Mouse (Mus musculus): ENCODE results near the gene Tmem145. TPM values are rescaled to one million over a fixed set of nuclear protein-coding genes. Genes with fewer than 3 reads are reported as not detected.

Gene Tmem145
- polyA plus RNA-seq, 1 experiment: 0.35 TPM

DNA sequence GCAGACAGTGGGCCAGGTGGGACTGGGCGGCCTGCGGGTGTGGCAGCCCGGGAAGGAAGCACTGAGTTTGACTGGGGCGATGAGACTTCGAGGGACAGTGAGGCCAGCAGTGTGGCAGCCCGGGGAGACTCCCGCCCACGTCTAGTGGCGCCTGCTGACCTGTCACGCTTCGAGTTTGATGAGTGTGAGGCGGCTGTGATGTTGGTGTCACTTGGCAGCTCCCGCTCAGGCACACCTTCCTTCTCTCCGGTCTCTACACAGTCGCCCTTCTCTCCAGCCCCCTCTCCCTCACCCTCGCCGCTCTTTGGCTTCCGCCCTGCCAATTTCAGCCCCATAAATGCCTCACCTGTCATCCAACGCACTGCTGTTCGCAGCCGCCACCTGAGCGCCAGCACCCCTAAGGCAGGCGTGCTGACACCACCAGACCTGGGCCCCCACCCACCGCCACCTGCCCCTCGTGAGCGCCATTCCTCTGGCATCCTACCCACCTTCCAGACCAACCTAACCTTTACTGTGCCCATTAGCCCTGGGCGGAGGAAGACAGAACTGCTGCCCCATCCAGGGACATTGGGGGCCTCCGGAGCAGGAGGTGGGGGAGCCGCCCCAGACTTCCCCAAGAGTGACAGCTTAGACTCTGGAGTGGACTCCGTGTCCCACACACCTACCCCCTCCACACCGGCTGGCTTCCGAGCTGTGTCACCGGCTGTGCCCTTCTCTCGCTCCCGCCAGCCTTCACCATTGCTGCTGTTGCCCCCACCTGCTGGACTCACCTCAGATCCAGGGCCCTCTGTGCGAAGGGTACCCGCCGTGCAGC is 33.3 kb upstream of the Tmem145 start:
- H3K4me1 ChIP-seq (ENCODE audit: control insufficient read depth, insufficient read depth, insufficient read length, low read length): peaks cover 24% of the 10 kb centered on the region

DNA sequence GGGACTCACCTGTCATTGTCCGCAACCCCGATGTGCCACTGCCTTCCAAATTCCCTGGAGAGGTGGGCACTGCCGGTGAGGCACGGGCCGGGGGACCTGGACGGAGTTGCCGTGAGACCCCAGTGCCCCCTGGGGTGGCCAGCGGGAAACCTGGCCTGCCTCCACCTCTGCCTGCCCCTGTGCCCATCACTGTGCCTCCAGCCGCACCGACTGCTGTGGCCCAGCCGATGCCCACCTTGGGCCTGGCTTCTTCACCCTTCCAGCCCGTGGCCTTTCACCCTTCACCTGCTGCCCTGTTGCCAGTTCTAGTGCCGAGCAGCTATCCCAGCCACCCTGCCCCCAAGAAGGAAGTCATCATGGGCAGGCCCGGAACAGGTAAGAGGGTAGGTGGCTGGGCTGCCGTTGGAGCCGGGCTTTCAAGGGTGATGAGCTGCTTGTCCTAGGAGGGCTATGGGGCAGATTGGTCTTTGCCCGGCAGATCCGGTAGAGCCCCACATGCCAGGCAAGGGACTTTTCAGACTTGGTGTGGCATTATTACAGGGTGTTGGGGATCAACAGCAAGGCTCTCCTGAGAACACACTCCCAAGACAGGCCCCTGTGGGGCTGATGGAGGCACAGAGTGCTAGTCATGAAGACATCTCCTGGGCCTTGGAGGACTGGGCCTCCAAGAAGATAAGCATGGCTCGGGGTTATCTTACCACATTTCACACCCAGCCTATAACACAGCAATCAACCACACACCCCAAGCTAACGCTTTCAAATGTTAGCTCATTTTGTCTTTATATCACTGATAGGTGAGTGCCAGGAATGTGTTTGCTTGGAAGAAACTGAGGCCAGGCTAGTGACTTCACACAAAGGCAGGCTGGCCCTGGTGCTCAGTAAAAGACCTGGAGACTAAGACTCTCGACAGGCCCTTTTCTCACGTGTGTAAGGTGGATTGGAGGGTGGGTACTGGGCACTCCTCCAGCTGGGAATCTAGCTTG is 32.4 kb upstream of the Tmem145 start:
- TF ChIP-seq POLR2A (IDR thresholded peaks at IDR 0.05; ENCODE audit: low read depth, low read length): no peak
- no peak overlapping the region for H3K27ac ChIP-seq (ENCODE audit: insufficient read depth, low read depth, low read length)
- H3K4me1 ChIP-seq (ENCODE audit: control insufficient read depth, insufficient read depth, insufficient read length, low read length): peaks cover 25% of the 10 kb centered on the region
- H3K4me3 ChIP-seq (ENCODE audit: low read depth, low read length): no peak overlapping the region
- H3K36me3 ChIP-seq (ENCODE audit: control insufficient read depth, insufficient read depth, low read length): peaks cover 17% of the 10 kb centered on the region
- no peaks in the 10 kb centered on the region for H3K27me3 ChIP-seq (ENCODE audit: control insufficient read depth, insufficient read depth, low read length)
- 81% methylated on average over 22 of the region's 22 CpGs for WGBS

More for the DNA sequence above, 33.3 kb upstream of the Tmem145 start:
- 91% methylated on average over 38 of the region's 38 CpGs for WGBS
- H3K27me3 ChIP-seq (ENCODE audit: control insufficient read depth, insufficient read depth, low read length): no peaks in the 10 kb centered on the region
- peaks cover 17% of the 10 kb centered on the region for H3K36me3 ChIP-seq (ENCODE audit: control insufficient read depth, insufficient read depth, low read length)
- H3K4me3 ChIP-seq (ENCODE audit: low read depth, low read length): no peak overlapping the region
- TF ChIP-seq CTCF (IDR thresholded peaks at IDR 0.05; ENCODE audit: extremely low read depth, insufficient read length, insufficient replicate concordance, low read depth, low read length) (no peak), POLR2A (IDR thresholded peaks at IDR 0.05; ENCODE audit: low read depth, low read length) (no peak)
- no peak overlapping the region for H3K27ac ChIP-seq (ENCODE audit: insufficient read depth, low read depth, low read length)

DNA sequence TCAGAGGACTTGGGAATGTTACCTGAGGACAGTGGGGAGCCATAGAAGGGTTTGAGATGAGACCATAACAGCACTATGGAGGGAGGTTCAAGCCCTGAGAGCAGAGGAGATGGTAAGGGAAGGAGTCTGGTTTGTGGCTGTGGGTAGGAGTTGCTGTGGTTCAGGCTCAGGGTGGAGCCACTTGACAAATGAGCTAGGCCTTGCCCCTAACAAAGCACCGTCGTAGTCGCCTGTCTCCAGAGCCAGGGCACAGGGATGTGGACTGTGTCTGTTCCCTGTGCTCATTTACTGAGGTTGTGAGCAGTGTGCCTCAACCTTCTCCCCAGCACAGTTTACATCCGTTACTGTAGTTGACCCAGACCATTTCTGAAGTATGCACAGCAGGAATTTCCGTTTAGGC is 31.3 kb upstream of the Tmem145 start:
- peaks cover 27% of the 10 kb centered on the region for H3K4me1 ChIP-seq (ENCODE audit: control insufficient read depth, insufficient read depth, insufficient read length, low read length)
- peaks cover 17% of the 10 kb centered on the region for H3K36me3 ChIP-seq (ENCODE audit: control insufficient read depth, insufficient read depth, low read length)
- no peak overlapping the region for H3K4me3 ChIP-seq (ENCODE audit: low read depth, low read length)
- H3K27ac ChIP-seq (ENCODE audit: insufficient read depth, low read depth, low read length): no peak overlapping the region
- no peaks in the 10 kb centered on the region for H3K27me3 ChIP-seq (ENCODE audit: control insufficient read depth, insufficient read depth, low read length)
- TF ChIP-seq CTCF (IDR thresholded peaks at IDR 0.05; ENCODE audit: extremely low read depth, insufficient read length, insufficient replicate concordance, low read depth, low read length): no peak
- TF ChIP-seq POLR2A (IDR thresholded peaks at IDR 0.05; ENCODE audit: low read depth, low read length): no peak
- WGBS: 67% methylated on average over 5 of the region's 5 CpGs

DNA sequence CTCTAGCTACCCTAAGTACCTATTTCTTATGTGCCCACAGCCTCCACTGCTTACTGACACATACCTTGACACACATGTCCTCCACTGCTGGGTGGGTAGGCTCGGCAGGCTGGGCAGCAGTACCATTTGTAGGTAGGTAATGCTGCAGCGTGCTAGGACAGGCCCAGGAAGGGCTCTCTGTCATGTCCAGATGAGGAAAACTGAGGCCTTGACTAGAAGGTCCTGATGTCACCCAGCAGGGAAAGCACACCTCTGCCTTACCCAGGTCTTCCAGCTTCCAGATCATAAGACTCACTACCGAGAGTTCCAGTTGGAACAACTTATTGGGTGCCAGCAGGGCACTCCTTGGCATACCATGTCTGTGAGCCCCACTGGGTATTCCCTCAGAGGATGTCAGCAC is 30.9 kb upstream of the Tmem145 start:
- 88% methylated on average over 3 of the region's 3 CpGs for WGBS

DNA sequence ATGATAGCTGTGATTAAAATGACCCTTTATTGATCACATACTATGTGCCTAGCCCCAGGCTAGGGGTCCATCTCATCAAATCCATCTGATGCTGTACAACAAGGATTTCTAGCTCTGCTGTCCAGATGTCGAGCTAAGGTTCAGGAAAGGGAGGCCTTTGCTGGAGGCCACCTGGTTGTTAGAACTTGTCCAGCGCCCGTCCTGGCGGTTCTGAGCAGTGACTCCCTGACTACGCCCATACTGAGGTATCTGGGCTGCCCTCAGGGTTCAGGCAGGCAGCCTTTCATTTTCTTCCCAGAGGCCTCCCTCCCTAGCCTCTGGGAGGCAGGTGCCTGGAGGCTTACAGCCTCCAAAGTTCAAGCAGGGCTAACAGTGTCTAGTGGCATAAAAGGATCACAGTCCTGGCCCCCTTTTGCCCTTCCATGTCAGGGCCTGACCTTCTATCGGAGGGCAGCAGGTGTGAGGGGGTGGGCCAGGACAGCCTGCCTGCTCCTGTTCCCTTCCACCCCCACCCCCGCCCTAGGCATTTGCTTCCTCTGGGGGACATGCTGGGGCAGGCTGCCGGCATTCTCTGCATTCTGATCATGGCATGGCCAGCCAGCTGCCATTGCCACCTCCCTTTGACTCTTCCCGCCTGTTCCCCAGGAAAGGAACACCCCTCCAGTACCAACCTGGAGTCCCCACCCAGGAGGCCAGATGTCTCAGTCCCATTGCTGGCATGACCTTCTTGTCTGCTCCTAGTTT is 30.2 kb upstream of the Tmem145 start:
- Histone ChIP-seq H3K4me3 (ENCODE audit: low read depth, low read length) (no peak overlapping the region), H3K4me1 (ENCODE audit: control insufficient read depth, insufficient read depth, insufficient read length, low read length) (peaks cover 34% of the 10 kb centered on the region), H3K27ac (ENCODE audit: insufficient read depth, low read depth, low read length) (no peak overlapping the region), H3K27me3 (ENCODE audit: control insufficient read depth, insufficient read depth, low read length) (no peaks in the 10 kb centered on the region), H3K36me3 (ENCODE audit: control insufficient read depth, insufficient read depth, low read length) (peaks cover 17% of the 10 kb centered on the region)
- TF ChIP-seq CTCF (IDR thresholded peaks at IDR 0.05; ENCODE audit: extremely low read depth, insufficient read length, insufficient replicate concordance, low read depth, low read length) (no peak), POLR2A (IDR thresholded peaks at IDR 0.05; ENCODE audit: low read depth, low read length) (no peak)
- 30% methylated on average over 9 of the region's 9 CpGs for WGBS

More for the DNA sequence above, 30.9 kb upstream of the Tmem145 start:
- TF ChIP-seq CTCF (IDR thresholded peaks at IDR 0.05; ENCODE audit: extremely low read depth, insufficient read length, insufficient replicate concordance, low read depth, low read length) (no peak), POLR2A (IDR thresholded peaks at IDR 0.05; ENCODE audit: low read depth, low read length) (no peak)
- Histone ChIP-seq H3K27ac (ENCODE audit: insufficient read depth, low read depth, low read length) (no peak overlapping the region), H3K4me1 (ENCODE audit: control insufficient read depth, insufficient read depth, insufficient read length, low read length) (peaks cover 27% of the 10 kb centered on the region), H3K36me3 (ENCODE audit: control insufficient read depth, insufficient read depth, low read length) (peaks cover 17% of the 10 kb centered on the region), H3K27me3 (ENCODE audit: control insufficient read depth, insufficient read depth, low read length) (no peaks in the 10 kb centered on the region), H3K4me3 (ENCODE audit: low read depth, low read length) (no peak overlapping the region)

DNA sequence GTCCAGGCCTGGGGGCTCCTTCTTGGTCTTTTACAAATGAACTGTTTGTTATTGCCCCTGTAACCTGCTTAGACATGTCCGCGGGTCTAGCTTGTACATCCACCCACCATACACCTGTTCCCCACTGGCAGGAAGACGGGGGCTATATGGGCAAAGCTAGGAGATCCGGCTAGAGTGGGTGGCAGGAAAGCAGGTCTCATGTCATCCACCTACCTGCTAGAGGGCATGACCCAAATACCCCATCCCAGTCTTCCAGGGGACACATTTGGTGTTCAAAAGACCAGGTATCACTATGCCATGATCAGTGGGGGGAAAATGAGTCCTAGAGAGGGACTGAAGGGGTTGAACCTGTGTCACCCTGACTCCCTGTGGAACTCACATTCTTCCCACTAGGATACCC is 28.5 kb upstream of the Tmem145 start:
- H3K27me3 ChIP-seq (ENCODE audit: control insufficient read depth, insufficient read depth, low read length): no peaks in the 10 kb centered on the region
- peaks cover 5% of the 10 kb centered on the region; the same call in 1 of the 2 replicates for H3K36me3 ChIP-seq (ENCODE audit: control insufficient read depth, insufficient read depth, low read length)
- 87% methylated on average over 4 of the region's 4 CpGs for WGBS
- H3K4me3 ChIP-seq (ENCODE audit: low read depth, low read length): no peak overlapping the region
- TF ChIP-seq CTCF (IDR thresholded peaks at IDR 0.05; ENCODE audit: extremely low read depth, insufficient read length, insufficient replicate concordance, low read depth, low read length): no peak
- no peak for TF ChIP-seq POLR2A (IDR thresholded peaks at IDR 0.05; ENCODE audit: low read depth, low read length)
- no peak overlapping the region for H3K27ac ChIP-seq (ENCODE audit: insufficient read depth, low read depth, low read length)
- H3K4me1 ChIP-seq (ENCODE audit: control insufficient read depth, insufficient read depth, insufficient read length, low read length): peaks cover 41% of the 10 kb centered on the region
